Mouse (Mus musculus): ENCODE results near the gene Mpp1.
"Not testable (repeated sequence)": the region's sequence is repeated elsewhere in the genome, so short reads cannot be mapped to it uniquely, and the experiment has no call there.

The Mpp1 gene

DNA sequence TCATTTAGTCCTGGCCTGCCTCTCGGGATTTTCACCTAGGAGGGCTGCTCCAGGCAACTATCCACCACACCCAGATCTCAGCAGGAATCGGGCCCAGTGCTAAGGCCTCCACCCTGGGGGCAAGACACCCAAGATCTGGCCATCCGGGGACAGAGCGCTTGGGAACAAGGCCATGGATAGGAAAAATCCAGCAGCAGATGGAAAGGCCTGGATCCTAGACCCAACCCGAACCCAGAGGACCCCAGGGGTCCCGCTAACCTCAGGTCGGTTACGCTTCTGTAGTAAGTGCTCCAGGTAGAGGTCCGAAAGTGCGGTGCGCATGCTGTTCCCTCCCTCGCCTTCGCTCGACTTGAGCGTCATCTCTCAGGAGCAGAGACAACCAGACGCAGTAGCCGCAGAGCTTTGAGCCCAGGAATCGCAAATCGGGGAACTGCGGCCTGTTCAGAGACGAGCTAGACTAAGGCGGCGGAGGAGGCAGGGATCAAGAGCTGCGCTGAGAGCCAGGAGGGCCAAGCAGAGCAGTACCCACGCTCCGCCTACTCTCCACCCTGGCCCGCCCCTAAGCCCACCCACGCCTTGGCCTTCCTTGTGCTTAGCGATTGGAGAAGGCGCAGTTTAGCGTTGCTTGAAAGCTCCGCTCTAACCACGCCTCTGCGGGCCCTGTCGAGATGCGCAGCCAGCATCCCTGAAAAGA, at the start of gene Mpp1:
Gene Mpp1, minus strand, starts transcription at position 550 of the 694 bp plus-strand sequence.
- DNase-seq (ENCODE audit: low spot score in 2 of 2), result peak; percentile 64 to 85

DNA sequence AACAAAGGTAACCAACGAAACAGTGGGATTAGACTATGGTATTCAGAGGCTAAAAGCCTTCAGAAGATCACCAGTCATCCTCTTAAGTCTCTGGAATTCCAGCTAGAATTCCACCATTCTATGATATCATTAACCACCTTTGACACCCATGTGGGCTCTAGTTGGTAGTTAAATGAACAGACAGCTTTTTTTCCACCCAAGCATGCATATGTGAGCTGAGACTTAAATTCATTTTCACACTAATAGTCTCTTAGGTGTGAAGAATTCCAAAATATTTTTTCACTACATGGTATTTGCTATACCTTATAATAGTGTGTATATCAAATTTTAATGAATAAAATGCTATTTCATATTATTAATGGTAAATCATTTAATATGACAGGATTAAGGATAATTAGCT, 32.9 kb upstream of the Mpp1 start, which contains the start of gene Smim9:
Gene Smim9, minus strand, starts transcription at position 101 of the 400 bp plus-strand sequence.
- no peak for DNase-seq (ENCODE audit: low spot score in 2 of 2)

DNA sequence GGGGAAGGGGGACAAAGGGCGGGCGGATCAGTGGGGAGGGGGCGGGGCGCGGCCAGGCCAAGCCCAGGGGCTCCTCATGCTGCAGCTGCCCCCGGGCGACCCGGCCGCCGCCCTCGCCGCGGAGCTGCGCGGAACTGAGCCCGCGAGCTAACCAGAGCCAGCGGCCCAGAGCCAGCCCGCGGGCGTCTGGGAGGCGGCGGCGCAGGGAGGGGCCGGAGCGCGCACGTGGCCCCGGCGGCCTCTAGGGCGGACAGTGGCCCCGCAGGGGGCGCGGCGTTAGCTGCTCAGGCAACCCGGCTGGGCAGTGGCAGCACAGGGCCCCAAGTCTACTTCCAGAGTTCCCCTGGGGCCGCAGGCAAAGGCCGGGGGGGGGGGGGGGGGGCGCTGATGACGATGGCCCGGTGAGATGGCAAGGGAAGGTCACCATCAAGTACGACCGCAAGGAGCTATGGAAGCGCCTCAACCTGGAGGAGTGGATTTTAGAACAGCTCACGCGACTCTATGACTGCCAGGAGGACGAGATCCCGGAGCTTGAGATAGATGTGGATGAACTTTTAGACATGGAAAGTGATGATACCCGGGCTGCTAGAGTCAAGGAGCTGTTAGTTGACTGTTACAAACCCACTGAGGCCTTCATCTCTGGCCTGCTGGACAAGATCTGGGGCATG, 24.9 kb upstream of the Mpp1 start:
- DNase-seq (ENCODE audit: low spot score in 2 of 2), result peak; percentile 4 to 16

DNA sequence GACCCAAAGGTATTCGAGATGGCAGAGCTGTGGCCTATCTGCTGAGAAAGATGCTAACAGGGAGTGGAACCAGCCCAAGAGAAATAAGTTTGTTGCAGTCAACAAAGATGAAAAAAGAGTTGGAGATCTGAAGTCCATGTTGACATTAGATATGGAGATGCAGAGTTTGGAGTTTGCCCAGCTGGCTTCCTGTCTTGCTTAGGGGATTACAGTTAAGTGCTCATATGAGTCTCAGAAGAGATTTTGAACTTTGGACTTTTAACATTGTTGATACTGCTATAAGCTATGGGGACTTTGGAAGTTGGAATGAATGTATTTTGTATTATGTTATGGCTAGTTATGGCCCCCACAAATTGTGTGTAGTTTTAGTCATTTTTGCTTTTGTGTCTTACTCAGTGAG, 21.4 kb upstream of the Mpp1 start:
- DNase-seq (ENCODE audit: low spot score in 2 of 2), result no peak

DNA sequence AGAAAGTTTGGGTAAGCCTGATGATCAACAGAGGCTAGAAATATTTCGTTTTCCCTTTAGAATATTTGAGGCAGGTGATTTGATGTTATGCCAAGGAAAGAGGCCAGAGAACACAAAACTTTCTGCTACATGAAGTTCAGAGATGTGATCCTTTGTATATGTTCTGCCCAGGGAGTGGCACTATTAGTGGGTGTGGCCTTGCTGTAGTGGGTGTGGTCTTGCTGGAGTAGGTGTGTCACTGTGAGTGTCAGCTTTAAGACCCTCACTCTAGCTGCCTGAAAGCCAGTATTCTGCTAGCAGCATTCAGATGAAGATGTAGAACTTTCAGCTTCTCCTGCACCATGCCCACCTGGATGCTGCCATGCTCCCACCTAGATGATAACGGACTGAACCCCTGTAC, 19.5 kb upstream of the Mpp1 start:
- no peak for DNase-seq (ENCODE audit: low spot score in 2 of 2)

DNA sequence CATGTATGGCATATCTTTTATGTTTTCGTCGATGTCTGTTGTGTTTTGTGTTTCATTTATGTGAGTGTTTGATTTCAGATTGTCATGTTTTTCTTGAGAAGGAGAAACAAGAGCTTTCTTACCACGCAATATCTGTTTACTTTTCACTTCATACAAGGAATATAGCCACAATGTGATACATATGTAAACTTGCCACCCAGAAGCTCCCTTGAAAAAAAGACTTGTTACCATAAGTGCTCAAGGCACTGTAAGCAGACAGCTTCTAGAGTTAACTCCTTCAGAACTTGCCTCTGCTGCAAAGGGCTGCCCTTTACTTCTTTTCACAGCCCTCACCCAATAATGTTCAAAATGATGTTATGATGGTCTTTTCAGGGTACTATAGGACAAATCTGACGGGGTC, 17.6 kb upstream of the Mpp1 start:
- no peak for DNase-seq (ENCODE audit: low spot score in 2 of 2)

DNA sequence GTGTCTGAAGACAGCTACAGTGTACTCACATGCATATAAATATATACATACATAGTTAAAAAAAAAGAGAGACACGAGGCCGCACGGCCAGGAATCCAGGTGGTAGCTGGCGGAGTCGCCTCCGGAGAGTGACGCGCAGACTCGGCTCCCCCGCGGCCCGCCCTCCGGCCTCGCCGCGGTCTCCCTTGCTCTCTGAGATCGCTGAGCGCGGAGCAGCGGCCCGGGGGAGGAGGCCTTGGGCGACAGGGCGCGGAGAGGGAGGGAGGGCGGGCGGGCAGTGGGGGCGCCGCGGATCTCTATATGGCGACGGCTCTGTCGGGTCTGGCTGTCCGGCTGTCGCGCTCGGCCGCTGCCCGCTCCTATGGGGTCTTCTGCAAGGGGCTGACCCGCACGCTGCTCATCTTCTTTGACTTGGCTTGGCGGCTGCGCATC, 12.3 kb upstream of the Mpp1 start:
- not testable (repeated sequence) for DNase-seq (ENCODE audit: low spot score in 2 of 2)

DNA sequence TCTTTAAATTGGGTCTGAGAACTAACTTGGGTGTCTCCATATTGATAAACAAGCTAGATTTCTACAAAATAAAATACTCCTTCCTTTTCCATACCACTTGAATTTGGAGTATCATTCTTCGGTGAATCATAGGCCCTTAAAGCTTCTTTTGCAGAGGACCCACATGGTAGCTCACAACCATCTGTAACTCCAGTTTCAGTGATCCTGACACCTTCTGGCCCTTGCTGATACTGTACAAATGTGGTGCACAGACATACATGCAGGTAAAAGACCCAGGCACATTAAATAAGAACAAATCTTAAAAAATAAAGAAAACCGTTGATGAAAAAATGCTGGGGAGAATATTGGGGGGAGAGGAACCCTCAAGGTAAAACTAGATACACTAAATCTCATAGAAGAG, 7.4 kb upstream of the Mpp1 start:
- DNase-seq (ENCODE audit: low spot score in 2 of 2), result no peak

DNA sequence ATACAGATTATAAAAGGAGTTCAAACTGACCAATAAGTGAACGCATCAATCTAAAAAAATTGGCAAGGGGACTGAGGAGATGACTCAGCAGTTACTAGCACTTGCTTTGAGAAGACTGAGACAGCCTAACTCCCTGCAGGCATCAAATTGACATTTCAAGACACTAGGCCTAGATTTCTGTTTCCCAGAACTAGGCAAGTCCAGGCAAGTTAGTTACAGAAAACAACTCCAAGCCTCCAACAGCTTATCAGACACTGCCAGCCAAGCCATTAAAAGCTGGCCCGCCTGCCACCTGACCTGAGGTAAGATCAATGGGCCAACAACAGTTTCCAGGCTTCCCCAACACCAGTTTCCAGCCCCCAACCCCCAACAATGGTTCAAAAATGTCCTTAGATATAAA, 6.9 kb upstream of the Mpp1 start:
- DNase-seq (ENCODE audit: low spot score in 2 of 2), result no peak

DNA sequence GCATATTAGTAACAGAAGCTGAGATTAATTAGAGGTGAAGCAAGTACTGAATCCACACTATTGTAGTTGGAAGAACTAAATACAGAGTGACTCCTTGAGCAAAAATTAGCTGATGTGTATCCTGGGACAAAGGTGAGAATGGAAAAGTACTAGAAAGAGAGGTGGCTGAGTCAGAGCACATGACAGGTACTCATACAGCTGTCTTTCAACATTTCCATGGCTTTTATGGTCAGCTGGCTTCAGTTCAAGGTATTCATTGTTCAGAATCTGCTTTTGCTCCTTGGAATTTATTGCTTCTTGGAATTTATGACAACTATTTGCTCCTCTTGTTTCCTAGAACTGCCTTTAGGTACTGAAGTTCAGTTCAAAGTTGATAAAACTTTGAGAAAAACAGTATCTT, 6.1 kb upstream of the Mpp1 start:
- no peak for DNase-seq (ENCODE audit: low spot score in 2 of 2)

DNA sequence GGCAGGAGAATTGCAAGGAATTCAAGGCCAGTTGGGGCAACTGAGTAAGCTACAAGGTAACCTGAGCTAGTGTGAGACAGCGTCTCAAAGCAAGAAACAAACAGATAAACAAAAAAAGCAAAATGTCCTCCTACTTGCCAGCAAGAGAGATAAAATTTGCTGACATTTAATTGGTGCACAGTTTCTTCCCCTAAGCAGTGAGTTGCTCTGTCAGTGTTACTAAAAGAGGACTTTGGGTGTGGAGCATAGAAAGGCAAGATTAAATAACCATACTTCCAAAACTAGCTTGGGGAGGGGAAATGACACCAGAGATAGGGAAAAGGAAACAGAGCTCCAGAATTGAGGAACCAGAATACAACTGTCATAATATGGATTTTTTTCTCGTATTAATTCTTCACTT, 1.3 kb downstream of the Mpp1 start:
- no peak for DNase-seq (ENCODE audit: low spot score in 2 of 2)

DNA sequence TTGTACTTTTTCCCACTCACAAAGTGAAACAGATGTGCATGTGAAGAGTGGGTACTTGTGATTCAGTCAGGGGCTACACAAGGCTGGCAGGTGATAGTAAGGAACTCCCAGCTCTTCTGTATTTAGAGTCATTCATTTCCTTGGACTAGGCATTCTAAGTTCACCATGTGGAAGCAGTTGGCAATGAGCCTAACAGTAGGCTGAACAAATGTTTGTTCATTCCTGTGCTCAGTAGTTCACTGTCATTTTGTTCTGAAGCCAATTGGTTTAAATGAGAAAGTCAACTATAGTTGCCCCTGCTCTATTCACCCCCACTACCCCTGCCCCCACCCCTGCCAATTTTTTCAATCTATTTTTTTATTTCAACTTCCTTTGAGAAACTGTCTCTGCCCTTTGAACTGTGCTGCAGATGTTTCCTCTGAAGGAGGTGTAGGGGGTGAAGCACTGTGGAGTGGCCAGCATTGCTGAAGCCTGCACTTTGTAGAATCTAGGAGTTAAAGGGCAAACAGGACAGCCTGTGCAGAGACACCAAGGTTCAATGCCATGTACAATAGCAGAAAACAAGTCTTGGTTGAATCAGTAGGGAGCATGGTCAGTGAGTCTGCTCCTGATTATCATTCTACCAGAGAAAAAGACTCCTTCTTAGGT, 2.4 kb downstream of the Mpp1 start:
- DNase-seq (ENCODE audit: low spot score in 2 of 2), result no peak

DNA sequence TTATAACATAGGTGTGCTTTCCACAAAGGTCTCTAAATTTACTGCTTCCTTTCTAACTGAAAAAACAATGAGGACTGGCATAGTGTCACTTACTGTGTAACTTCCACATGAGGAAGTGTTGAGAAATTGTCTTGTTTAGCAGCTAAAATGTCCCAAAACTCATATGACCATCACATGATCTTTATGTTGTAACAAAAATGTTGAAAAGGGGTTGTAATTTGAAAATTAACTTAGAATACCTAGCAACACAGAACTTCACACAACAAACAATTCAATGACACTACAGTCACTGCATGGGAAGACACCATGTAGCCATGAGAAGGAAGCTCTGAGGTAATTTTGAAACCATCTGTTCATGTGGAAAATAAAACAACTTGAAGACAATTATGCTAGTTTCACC, 3.9 kb downstream of the Mpp1 start:
- no peak for DNase-seq (ENCODE audit: low spot score in 2 of 2)

DNA sequence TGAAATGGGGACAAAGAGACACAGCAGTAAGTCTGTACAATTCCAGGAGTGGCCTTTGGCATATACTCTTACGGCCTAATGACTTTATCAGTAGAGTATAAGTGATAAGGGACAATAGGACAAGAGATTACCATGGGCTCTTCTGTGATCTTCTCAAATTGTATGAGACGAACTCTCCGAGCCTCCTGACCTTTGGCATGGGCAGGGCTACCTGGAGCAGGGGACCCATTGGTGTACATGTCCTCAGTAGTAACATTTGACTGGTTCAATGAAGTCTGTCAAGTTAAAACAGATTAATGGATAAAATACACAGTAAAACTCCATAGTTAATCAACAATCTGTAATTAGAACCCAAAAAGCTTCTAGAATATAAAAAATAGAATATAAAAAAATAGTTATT, 5.2 kb downstream of the Mpp1 start:
- no peak for DNase-seq (ENCODE audit: low spot score in 2 of 2)

DNA sequence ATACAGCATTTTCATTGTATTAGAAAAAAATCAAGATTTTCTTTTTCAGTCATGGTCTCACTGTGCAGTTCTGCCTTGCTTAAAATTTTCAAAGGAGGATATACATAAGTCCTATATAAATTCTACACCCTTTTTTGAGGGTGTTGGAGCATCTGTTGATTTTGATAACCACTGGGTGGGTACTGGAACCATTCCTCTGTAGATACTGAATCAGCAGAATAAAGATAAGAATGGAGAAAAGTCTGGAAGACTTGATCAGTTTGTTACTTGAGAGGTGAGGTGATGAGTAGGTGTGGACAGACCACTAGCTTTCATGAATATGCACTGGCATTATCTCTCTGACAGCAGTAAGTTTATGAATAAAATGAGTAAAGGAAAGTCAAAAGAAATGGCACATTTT, 15.3 kb downstream of the Mpp1 start:
- no peak for DNase-seq (ENCODE audit: low spot score in 2 of 2)

DNA sequence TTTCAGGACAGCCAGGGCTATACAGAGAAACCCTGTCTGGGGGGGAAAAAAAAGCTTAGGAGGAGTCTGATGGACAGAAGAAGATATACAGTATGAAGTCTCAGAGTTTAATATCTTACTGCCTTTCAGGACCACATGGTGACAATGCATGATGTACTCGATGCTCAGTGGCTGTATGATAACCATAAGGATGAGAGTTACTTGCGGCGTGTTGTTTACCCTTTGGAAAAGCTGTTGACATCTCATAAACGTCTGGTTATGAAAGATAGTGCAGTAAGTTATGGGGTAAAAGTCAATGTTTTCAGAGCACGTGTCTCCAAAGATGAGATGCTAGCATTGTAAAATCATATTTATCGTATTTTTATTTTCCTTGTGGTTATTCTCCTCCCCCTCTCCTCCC, 28.5 kb downstream of the Mpp1 start:
- DNase-seq (ENCODE audit: low spot score in 2 of 2), result no peak

DNA sequence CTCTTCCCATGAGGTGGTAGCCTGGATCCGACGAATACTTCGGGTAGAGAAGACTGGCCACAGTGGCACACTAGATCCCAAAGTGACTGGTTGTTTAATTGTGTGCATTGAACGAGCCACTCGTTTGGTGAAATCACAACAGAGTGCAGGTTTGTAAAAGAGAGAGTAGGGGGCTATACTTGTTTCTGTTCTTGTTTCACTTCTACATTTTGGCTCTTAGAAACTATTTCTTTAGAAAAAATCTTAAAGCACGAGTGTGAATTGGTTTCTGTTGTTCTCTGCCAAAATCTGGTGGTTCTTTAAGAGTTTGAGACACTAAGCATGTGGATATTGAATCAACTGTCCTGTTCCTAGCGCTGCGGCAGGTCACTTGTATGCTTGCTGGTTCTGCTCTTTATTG, 32.0 kb downstream of the Mpp1 start:
- no peak for DNase-seq (ENCODE audit: low spot score in 2 of 2)

DNA sequence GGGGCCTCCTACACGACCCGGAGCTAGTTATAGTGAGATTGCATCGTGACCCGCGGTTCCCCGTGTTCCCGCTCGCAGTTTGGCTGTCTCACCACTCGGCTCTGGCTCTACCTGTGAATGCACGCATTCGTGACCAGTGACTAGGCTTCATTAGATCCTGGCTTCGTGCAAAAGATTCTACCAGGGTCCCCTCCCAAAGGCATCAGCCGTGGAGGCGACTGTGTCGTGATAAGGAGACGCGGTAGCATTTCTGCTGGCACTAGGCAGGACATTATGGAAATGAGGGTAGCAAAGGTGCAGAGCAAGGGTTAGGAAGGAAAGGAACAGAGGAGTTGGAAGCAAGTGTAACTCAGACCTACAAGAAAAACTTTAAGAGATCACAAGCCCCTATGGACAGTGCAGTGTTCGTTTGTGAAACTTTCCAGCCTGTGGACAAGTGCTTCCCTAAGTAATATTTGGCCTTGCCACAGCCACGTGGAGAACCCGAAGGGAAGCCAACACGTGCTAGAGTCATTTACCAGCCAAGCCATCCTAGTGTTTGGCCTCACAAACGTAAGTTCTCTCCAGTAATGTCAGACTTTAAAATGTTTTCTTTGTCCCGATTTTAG, 34.5 kb downstream of the Mpp1 start:
- DNase-seq (ENCODE audit: low spot score in 2 of 2), result peak in 1 of 2 experiments; percentile 22

DNA sequence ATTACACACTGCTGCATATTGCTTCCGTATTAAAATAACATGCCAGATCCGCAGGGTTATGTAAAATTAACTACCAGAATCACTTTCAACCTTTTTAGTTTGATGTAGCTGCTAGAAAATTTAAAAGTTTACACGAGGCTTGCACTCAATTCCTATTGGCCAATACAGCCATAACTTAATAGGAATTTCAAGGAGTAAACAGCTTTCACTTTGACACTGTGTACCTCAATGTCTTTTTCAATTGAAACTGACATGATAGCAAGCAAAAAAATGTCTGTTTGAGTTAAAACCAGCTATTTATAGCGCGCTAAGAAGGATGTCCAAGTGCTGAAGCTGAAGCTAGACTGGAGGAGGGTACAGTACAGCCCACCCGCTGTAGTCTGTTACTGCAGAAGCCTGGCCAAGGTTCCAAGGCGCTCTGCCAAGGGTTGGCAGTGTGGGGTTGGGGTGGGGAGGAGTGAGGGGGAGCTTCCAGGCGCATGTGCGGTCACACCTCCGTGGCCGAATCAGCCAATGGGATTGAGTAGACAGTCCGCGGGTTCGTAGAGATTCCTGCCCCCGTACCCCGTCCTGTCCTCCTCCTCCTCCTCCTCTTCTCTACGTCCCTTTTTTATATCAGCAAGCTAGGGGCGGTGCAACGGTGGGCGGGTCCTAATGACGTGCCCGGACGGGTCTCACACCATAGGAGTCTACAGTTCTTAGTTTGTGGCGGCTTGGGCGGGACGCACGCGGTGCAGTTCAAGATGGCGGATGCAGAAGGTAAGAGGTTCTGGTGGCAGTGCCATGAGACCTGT, 35.2 kb downstream of the Mpp1 start, which contains the start of gene Dkc1:
Gene Dkc1, plus strand, starts transcription at position 486 of the 794 bp plus-strand sequence.
- DNase-seq (ENCODE audit: low spot score in 2 of 2), result peak; percentile 84 to 92

DNA sequence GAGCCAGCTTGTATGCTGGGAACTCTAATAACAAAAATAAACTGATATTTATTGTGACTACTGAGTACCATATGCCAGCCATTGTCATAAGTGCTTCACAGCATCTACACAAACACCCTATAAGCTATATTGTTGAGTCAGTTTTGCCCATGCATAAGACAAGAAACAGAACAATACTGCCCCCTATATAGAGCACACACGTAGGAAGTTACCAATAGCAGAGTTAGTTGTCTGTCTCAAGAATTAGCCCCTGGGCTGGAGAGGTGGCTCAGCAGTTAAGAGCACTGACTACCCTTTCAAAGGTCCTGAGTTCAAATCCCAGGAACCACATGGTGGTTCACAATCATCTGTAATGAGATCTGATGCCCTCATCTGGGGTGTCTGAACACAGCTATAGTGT, 45.2 kb downstream of the Mpp1 start:
- DNase-seq (ENCODE audit: low spot score in 2 of 2), result no peak

DNA sequence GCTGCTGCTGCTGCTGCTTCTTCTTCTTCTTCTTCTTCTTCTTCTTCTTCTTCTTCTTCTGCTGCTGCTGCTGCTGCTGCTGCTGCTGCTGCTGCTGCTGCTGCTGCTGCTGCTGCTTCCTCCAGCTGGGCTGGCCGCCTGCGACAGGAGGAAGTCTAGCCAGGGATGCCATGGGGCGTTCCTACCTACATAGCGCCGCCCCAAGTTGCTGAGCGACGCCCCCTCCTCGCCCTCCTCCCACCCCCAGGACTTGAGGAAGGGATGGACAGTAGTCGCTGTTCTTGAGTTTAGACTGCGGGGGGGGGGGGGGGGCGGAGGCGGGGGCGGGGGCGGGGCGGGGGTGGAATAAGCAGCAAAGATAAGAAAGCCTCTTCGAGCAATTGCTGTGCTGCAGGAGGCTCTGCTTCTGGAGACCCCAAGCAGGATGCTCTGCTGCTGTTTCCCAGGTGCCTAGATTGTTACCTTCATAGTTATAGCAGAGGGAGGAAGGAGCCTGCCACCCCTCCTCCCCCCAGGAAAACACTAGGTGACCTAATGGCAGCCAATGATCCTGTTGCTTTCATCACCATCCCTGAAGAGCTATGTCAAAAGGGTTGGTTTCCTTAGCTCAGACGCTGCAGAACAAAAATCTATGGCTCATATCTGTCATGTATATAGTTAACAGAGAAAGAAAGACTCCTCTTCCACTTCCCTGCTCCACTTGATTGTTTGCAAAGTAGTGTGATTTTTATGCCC, 45.9 kb downstream of the Mpp1 start, which contains the start of gene Gab3:
Gene Gab3, minus strand, starts transcription at position 685 of the 735 bp plus-strand sequence.
- peak; percentile 1 to 45 for DNase-seq (ENCODE audit: low spot score in 2 of 2)
